Mouse (Mus musculus) lung, postnatal 0 days (tissue): ENCODE data around the gene Medag. TPM values are rescaled to one million over a fixed set of nuclear protein-coding genes. Genes with fewer than 3 reads are reported as not detected.

Source experiments
- ATAC-seq: fragments of 200-750 bp; cut with Nextera tagmentation; 2 replicates; pipeline ENCODE4 v1.8.0; 2017; ENCODE audit warnings: moderate library complexity
- DNase-seq: peaks from one replicate; pipeline ENCODE4 v3.0.0-alpha.2; 2016; ENCODE audit warnings: low spot score
- H3K27ac ChIP-seq: fragments of 300-500 bp; sonication (generic); 2 replicates; pipeline ENCODE4 v1.5.1; 2014; ENCODE audit warnings: antibody characterized with exemption, mild to moderate bottlenecking, low read length, mixed read lengths
- H3K27me3 ChIP-seq: fragments of 300-500 bp; sonication (generic); replicated peaks from 2 replicates; pipeline ENCODE4 v1.6.1; 2014; ENCODE audit warnings: low read length, mixed read lengths; ENCODE audit not compliant: insufficient read depth
- H3K36me3 ChIP-seq: fragments of 300-500 bp; sonication (generic); 2 replicates; pipeline ENCODE4 v1.6.1; 2014; ENCODE audit warnings: low read length, mixed read lengths; ENCODE audit not compliant: insufficient read depth
- H3K4me1 ChIP-seq: fragments of 300-500 bp; sonication (generic); 2 replicates; pipeline ENCODE4 v1.6.1; 2014; ENCODE audit warnings: antibody characterized with exemption, low read depth, low read length, mixed read lengths; ENCODE audit not compliant: insufficient read depth
- H3K4me2 ChIP-seq: fragments of 300-500 bp; sonication (generic); replicated peaks from 2 replicates; pipeline ENCODE4 v1.6.1; 2014; ENCODE audit warnings: low read depth, mild to moderate bottlenecking, low read length, moderate library complexity, mixed read lengths
- H3K4me3 ChIP-seq: fragments of 300-500 bp; sonication (generic); 2 replicates; pipeline ENCODE4 v1.5.1; 2014; ENCODE audit warnings: low read depth, low read length
- H3K9ac ChIP-seq: fragments of 300-500 bp; sonication (generic); replicated peaks from 2 replicates; pipeline ENCODE4 v1.6.1; 2014; ENCODE audit warnings: low read depth, mild to moderate bottlenecking
- H3K9me3 ChIP-seq: fragments of 300-500 bp; sonication (generic); 2 replicates; pipeline ENCODE4 v1.6.1; 2016; ENCODE audit warnings: low read length, mixed read lengths
- CTCF ChIP-seq: IDR thresholded peaks from 2 replicates; pipeline ENCODE4 v1.5.1; 2016; ENCODE audit warnings: antibody characterized with exemption, mild to moderate bottlenecking
- EP300 ChIP-seq: IDR thresholded peaks from 2 replicates; pipeline ENCODE4 v1.6.1; 2016; ENCODE audit warnings: antibody characterized with exemption, mild to moderate bottlenecking, control low read depth
- WGBS: fragments of 180-500 bp; shearing (Covaris S2); extraction: QIAGEN DNeasy Blood & Tissue Kit; methylation state at CpG from one replicate; pipeline ENCODE4 v1.1.7; 2014; 5-methylcytosine and 5-hydroxymethylcytosine counted together
- polyA plus RNA-seq: library from polyadenylated mRNA; unstranded; fragments of >200 nt; fragmentation: Nextera tagmentation; extraction: Ambion mirVana; gene quantifications from 2 replicates; pipeline ENCODE4 v1.2.1, GENCODE M21; 2015

The Medag gene
- polyA plus RNA-seq, 1 experiment from 2014 or later, result 2.0 TPM

GRCm38 (mm10) chr5:149433618-149434017, 22.1 kb downstream of the Medag start:
- DNase-seq, result peak; percentile 82
- H3K9ac ChIP-seq, result no peak overlapping the region
- H3K4me2 ChIP-seq, result no peak overlapping the region

DNA sequence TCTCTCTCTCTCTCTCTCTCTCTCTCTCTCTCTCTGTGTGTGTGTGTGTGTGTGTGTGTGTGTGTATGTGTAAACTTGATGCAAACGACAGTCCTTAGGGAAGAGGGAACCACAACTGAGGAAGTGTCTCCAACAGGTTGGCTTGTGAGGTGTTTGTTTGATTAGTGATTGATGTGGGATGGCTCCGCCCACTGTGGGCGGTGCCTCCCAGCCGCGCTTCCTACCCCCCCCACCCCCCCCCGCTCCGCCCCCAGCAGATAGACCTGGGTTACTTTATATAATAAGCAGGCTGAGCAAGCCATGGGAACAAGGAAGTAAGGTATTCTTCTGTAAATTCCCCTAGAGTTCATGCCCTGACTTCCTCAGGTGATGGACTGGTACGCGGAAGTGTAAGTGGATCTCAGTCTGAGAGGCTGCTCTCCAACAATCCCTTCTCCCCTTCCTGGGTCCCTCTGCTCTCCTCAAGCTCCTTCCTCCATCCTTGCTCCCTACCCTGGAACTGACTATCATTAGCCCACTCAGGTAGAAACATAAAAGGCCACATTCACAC, 22.7 kb downstream of the Medag start:
- H3K4me2 ChIP-seq, result no peak overlapping the region
- ATAC-seq (peak; percentile 61), DNase-seq (peak; percentile 53)

More at GRCm38 (mm10) chr5:149433618-149434017, 22.1 kb downstream of the Medag start:
- no peaks in the 10 kb centered on the region for H3K36me3 ChIP-seq
- 35% methylated on average over 7 of the region's 7 CpGs for WGBS
- TF ChIP-seq EP300 (no peak), CTCF (no peak)
- ATAC-seq, result peak; percentile 68
- no peak overlapping the region for H3K4me3 ChIP-seq
- H3K27ac ChIP-seq, result no peak overlapping the region
- no peaks in the 10 kb centered on the region for H3K27me3 ChIP-seq
- H3K9me3 ChIP-seq, result no peaks in the 10 kb centered on the region
- H3K4me1 ChIP-seq, result no peaks in the 10 kb centered on the region

DNA sequence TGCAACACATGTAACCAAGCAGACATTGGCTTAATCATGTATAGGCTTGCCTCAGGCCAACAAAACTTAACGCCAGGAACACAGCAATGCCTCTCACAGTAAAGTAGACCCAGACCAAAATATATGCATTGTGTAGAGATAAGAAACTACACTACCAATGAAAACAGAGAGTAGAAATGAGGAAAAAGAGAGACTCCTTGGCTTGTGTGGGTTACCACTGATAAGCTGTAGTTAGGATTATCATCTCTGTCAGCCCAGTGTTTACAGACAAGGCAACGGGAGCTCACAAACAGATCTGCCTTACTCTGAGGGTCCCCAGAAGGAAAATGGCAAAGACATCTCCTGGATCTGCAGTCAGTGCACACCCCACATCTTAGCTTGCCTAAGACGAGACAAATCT, 25.0 kb downstream of the Medag start:
- DNase-seq (no peak), ATAC-seq (no peak)
- 53% methylated on average over 3 of the region's 3 CpGs for WGBS
- Histone ChIP-seq H3K9ac (no peak overlapping the region), H3K27ac (no peak overlapping the region), H3K27me3 (no peaks in the 10 kb centered on the region), H3K9me3 (no peaks in the 10 kb centered on the region), H3K36me3 (no peaks in the 10 kb centered on the region), H3K4me2 (no peak overlapping the region), H3K4me1 (no peaks in the 10 kb centered on the region; the same call in 1 of the 2 replicates), H3K4me3 (no peak overlapping the region)
- TF ChIP-seq CTCF (no peak), EP300 (no peak)

More for the DNA sequence above, 22.7 kb downstream of the Medag start:
- H3K27ac ChIP-seq, result no peak overlapping the region
- 11% methylated on average over 7 of the region's 9 CpGs for WGBS
- no peak for TF ChIP-seq CTCF
- no peak for TF ChIP-seq EP300
- no peaks in the 10 kb centered on the region for H3K27me3 ChIP-seq
- no peak overlapping the region for H3K9ac ChIP-seq
- no peaks in the 10 kb centered on the region; the same call in 1 of the 2 replicates for H3K4me1 ChIP-seq
- H3K9me3 ChIP-seq, result no peaks in the 10 kb centered on the region
- H3K36me3 ChIP-seq, result no peaks in the 10 kb centered on the region
- H3K4me3 ChIP-seq, result no peak overlapping the region

GRCm38 (mm10) chr5:149437150-149437549, 25.6 kb downstream of the Medag start:
- ATAC-seq, result no peak
- H3K36me3 ChIP-seq, result no peaks in the 10 kb centered on the region
- TF ChIP-seq CTCF, result no peak
- no peak for TF ChIP-seq EP300
- no peaks in the 10 kb centered on the region; the same call in 1 of the 2 replicates for H3K4me1 ChIP-seq
- DNase-seq, result no peak
- no peaks in the 10 kb centered on the region for H3K27me3 ChIP-seq
- 61% methylated on average over 6 of the region's 6 CpGs for WGBS
- no peak overlapping the region for H3K4me2 ChIP-seq
- no peak overlapping the region for H3K27ac ChIP-seq
- no peak overlapping the region for H3K9ac ChIP-seq
- no peak overlapping the region for H3K4me3 ChIP-seq
- H3K9me3 ChIP-seq, result no peaks in the 10 kb centered on the region

DNA sequence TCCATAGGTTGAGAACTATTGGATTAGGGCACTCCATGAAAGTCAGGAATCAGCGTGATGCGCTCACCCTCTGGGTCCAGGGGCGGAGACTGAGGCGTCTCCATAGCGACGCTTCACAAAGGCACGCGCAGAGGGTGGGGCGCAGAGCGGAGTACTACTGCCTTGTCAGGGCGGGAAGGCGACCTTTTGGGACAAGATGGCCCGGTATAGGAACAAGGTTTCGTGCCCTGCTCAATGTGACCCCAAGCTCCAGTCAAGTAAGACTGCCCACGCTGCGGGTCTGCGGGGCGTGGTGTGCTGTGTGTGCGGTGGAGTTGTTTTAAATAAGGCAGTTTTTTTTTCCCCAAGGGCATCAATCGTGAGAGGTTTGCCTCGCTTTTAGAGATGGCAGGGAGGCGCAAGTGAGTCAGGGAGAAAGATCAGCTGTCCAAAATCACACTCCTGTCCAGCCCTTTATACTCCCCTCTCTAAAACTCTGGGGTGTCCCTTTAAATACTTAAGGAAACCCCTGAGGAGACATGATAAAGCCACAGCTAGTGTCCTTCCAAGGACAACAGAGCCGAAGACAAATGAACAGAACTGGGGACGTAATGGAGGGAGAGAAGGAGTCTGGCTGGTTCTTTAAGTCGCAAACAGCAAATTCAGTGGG, 28.1 kb downstream of the Medag start, which contains the start of gene Tex26:
Gene Tex26 (plus strand): TSS at position 130 of the 649 bp plus-strand sequence.
- ATAC-seq (peak; percentile 93), DNase-seq (peak; percentile 87)
- under 1% methylated on average over 25 of the region's 25 CpGs for WGBS
- Histone ChIP-seq H3K36me3 (no peaks in the 10 kb centered on the region), H3K9ac (no peak within 1 kb of the TSS), H3K4me1 (no peaks in the 10 kb centered on the region; the same call in 1 of the 2 replicates), H3K27ac (peak within 1 kb of the TSS; percentile 20; the same call in 1 of the 2 replicates), H3K27me3 (no peaks in the 10 kb centered on the region), H3K4me2 (peak within 1 kb of the TSS; percentile 70), H3K9me3 (no peaks in the 10 kb centered on the region), H3K4me3 (peak within 1 kb of the TSS; percentile 25)
- TF ChIP-seq CTCF (no peak), EP300 (no peak)

GRCm38 (mm10) chr5:149440180-149440573, 28.6 kb downstream of the Medag start:
- ATAC-seq, result peak; percentile 72
- peak overlapping the region; percentile 70 for H3K4me2 ChIP-seq
- no peaks in the 10 kb centered on the region for H3K36me3 ChIP-seq
- H3K27me3 ChIP-seq, result no peaks in the 10 kb centered on the region
- no peak for TF ChIP-seq CTCF
- TF ChIP-seq EP300, result no peak
- peak overlapping the region; percentile 25 for H3K4me3 ChIP-seq
- no peak overlapping the region for H3K27ac ChIP-seq
- under 1% methylated on average over 17 of the region's 18 CpGs for WGBS
- no peaks in the 10 kb centered on the region for H3K9me3 ChIP-seq
- DNase-seq, result peak; percentile 55
- no peaks in the 10 kb centered on the region; the same call in 1 of the 2 replicates for H3K4me1 ChIP-seq
- no peak overlapping the region for H3K9ac ChIP-seq
